Mouse (Mus musculus) heart, embryonic 15.5 days (tissue): Measurements from ENCODE around the gene Slc1a2. TPM values are rescaled to one million over a fixed set of nuclear protein-coding genes. Genes with fewer than 3 reads are reported as not detected.

Source experiments
- ATAC-seq: fragments of 200-750 bp; cut with Nextera tagmentation; replicated peaks from 2 replicates; pipeline ENCODE4 v1.8.0; 2017; ENCODE audit warnings: low read depth, moderate TSS enrichment; ENCODE audit not compliant: insufficient number of reproducible peaks, insufficient read depth, low FRiP score
- H3K27ac ChIP-seq: fragments of 300-500 bp; sonication (generic); 2 replicates; pipeline ENCODE4 v1.5.1; 2015; ENCODE audit warnings: mild to moderate bottlenecking, inconsistent platforms
- H3K27me3 ChIP-seq: fragments of 300-500 bp; sonication (generic); 2 replicates; pipeline ENCODE4 v1.6.1; 2015; ENCODE audit warnings: inconsistent platforms
- H3K36me3 ChIP-seq: fragments of 300-500 bp; sonication (generic); 2 replicates; pipeline ENCODE4 v1.6.1; 2015; ENCODE audit warnings: mild to moderate bottlenecking, inconsistent platforms
- H3K4me1 ChIP-seq: fragments of 300-500 bp; sonication (generic); replicated peaks from 2 replicates; pipeline ENCODE4 v1.6.1; 2015; ENCODE audit warnings: inconsistent platforms
- H3K4me2 ChIP-seq: fragments of 300-500 bp; sonication (generic); 2 replicates; pipeline ENCODE4 v1.6.1; 2015; ENCODE audit warnings: inconsistent platforms, mild to moderate bottlenecking, moderate library complexity
- H3K4me3 ChIP-seq: fragments of 300-500 bp; sonication (generic); 2 replicates; pipeline ENCODE4 v1.5.1; 2015; ENCODE audit warnings: mild to moderate bottlenecking, inconsistent platforms
- H3K9ac ChIP-seq: fragments of 300-500 bp; sonication (generic); 2 replicates; pipeline ENCODE4 v1.6.1; 2015; ENCODE audit warnings: mild to moderate bottlenecking, inconsistent platforms
- H3K9me3 ChIP-seq: fragments of 300-500 bp; sonication (generic); replicated peaks from 2 replicates; pipeline ENCODE4 v1.6.1; 2016; ENCODE audit warnings: inconsistent platforms
- WGBS: fragments of 180-500 bp; shearing (Covaris S2); methylation state at CpG from one replicate; pipeline ENCODE4 v1.1.7; 2015; ENCODE audit warnings: mixed read lengths; 5-methylcytosine and 5-hydroxymethylcytosine counted together
- polyA plus RNA-seq: library from polyadenylated mRNA; unstranded; fragments of >200 nt; fragmentation: Nextera tagmentation; extraction: Ambion mirVana; gene quantifications from 2 replicates; pipeline ENCODE4 v1.2.1, GENCODE M21; 2015

The Slc1a2 gene
- polyA plus RNA-seq, 1 experiment from 2014 or later = 0.31 TPM

GRCm38 (mm10) chr2:102804109-102804508 lies 145.7 kb downstream of the Slc1a2 start:
- ATAC-seq = no peak
- WGBS = 24% methylated on average over 2 of the region's 2 CpGs
- Histone ChIP-seq H3K36me3 (no peaks in the 10 kb centered on the region), H3K27me3 (no peaks in the 10 kb centered on the region), H3K9me3 (no peaks in the 10 kb centered on the region), H3K27ac (no peak overlapping the region), H3K9ac (no peak overlapping the region), H3K4me1 (no peaks in the 10 kb centered on the region), H3K4me3 (no peak overlapping the region), H3K4me2 (no peak overlapping the region)

- Histone ChIP-seq H3K4me1 (no peaks in the 10 kb centered on the region), H3K9ac (no peak overlapping the region), H3K4me2 (no peak overlapping the region), H3K9me3 (no peaks in the 10 kb centered on the region), H3K36me3 (no peaks in the 10 kb centered on the region), H3K27ac (no peak overlapping the region), H3K4me3 (no peak overlapping the region), H3K27me3 (no peaks in the 10 kb centered on the region)
- no peak for ATAC-seq
- 60% methylated on average over 6 of the region's 6 CpGs for whole genome bisulfite sequencing
Measured at GRCm38 (mm10) chr2:102805283-102805682, 146.8 kb downstream of the Slc1a2 start.

DNA sequence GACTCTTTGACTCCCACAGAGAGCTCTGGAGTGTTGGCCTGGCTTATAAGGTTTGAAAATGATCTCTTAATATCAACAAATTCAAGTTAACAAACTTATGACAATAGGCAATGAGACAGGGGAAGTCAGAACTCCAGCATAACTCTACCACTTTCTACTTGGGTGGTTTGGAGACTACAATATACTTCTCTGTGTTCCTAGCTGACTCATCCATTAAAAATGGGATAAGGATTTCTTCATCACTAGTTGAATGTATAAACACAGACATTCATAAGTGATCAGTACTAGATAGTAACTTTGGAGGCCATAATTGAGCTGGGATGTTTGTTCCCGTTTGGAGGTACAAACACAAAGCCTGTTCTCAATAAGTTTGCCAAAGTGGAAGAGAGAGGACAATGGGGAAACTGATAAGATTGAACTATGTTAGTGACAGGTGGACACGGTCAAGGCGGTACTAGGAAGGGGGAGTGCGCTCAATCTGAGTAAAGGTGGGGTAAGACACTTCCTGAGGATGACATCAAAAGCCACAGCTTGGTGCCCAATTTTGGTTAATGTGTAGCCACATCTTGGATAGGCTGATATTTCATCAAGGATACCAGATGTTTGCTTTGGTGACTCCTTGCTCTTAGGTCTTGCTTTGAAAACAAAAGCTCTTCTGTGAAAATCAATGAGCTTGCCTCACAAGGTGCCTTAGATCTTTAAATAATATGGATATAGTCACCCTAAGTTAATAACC lies 147.5 kb downstream of the Slc1a2 start:
- no peak for ATAC-seq
- Histone ChIP-seq H3K27me3 (no peaks in the 10 kb centered on the region), H3K9me3 (no peaks in the 10 kb centered on the region), H3K9ac (no peak overlapping the region), H3K4me3 (no peak overlapping the region), H3K4me2 (no peak overlapping the region), H3K27ac (no peak overlapping the region), H3K4me1 (no peaks in the 10 kb centered on the region), H3K36me3 (no peaks in the 10 kb centered on the region)
- WGBS = 78% methylated on average over 4 of the region's 4 CpGs

DNA sequence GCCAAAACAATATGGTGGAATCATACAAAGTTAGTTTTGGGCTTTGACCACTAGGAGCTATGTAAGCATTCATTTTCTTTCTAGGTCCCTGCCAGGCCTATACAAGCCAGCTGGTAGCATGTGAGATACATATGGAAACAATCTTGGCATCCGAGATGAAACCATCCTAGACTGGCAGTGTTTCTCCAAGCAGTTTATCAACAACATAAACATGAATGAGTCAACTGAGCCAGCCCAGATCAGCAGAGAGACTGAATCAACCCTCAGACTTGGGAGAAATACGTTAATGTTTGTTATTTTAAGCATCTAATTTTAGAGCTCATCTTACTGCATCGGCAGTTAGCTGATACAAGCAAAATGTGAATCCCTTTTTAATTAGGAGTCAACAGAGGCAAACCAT lies 149.2 kb downstream of the Slc1a2 start:
- ATAC-seq = no peak
- WGBS = 41% methylated on average over 3 of the region's 3 CpGs
- no peaks in the 10 kb centered on the region for H3K27me3 ChIP-seq
- H3K9ac ChIP-seq = no peak overlapping the region
- H3K4me1 ChIP-seq = no peaks in the 10 kb centered on the region
- no peak overlapping the region for H3K27ac ChIP-seq
- H3K4me3 ChIP-seq = no peak overlapping the region
- no peak overlapping the region for H3K4me2 ChIP-seq
- peaks cover under 1% of the 10 kb centered on the region; the same call in 1 of the 2 replicates for H3K36me3 ChIP-seq
- H3K9me3 ChIP-seq = no peaks in the 10 kb centered on the region

DNA sequence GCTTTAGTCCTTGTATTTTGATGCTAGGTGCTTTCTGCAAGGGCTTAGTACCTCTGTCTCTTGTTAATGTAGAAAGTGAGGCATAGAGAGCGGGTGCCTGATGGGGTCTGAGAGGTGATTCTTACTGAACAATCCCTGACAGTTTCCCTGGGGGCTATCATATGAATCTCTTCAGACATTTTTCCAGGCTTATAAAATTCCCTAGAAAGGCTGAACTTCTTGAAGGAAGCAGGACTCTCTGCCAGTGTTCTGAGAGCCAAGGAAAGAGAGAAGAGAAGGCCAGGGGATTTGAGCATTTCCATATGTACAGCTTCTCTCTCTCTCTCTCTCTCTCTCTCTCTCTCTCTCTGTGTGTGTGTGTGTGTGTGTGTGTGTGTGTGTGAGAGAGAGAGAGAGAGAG lies 151.0 kb downstream of the Slc1a2 start:
- Histone ChIP-seq H3K36me3 (peaks cover 6% of the 10 kb centered on the region; the same call in 1 of the 2 replicates), H3K4me1 (no peaks in the 10 kb centered on the region), H3K4me3 (no peak overlapping the region), H3K27me3 (no peaks in the 10 kb centered on the region), H3K9me3 (no peaks in the 10 kb centered on the region), H3K9ac (no peak overlapping the region), H3K27ac (no peak overlapping the region), H3K4me2 (no peak overlapping the region)
- ATAC-seq = no peak
- WGBS = 82% methylated on average over 1 of the region's 1 CpGs

GRCm38 (mm10) chr2:102812756-102813155 lies 154.3 kb downstream of the Slc1a2 start:
- ATAC-seq = no peak
- Histone ChIP-seq H3K9ac (no peak overlapping the region), H3K4me2 (no peak overlapping the region), H3K27me3 (no peaks in the 10 kb centered on the region), H3K4me1 (no peaks in the 10 kb centered on the region), H3K4me3 (no peak overlapping the region), H3K27ac (no peak overlapping the region), H3K36me3 (peaks cover 6% of the 10 kb centered on the region; the same call in 1 of the 2 replicates), H3K9me3 (no peaks in the 10 kb centered on the region)
- WGBS = 69% methylated on average over 4 of the region's 4 CpGs

GRCm38 (mm10) chr2:102815289-102815809 lies 156.9 kb downstream of the Slc1a2 start:
- Histone ChIP-seq H3K4me3 (no peak overlapping the region), H3K36me3 (peaks cover 6% of the 10 kb centered on the region; the same call in 1 of the 2 replicates), H3K27ac (no peak overlapping the region), H3K4me1 (no peaks in the 10 kb centered on the region), H3K27me3 (no peaks in the 10 kb centered on the region), H3K9me3 (no peaks in the 10 kb centered on the region), H3K4me2 (no peak overlapping the region), H3K9ac (no peak overlapping the region)
- 64% methylated on average over 6 of the region's 6 CpGs for WGBS
- no peak for ATAC-seq

GRCm38 (mm10) chr2:102820225-102820711 lies 161.8 kb downstream of the Slc1a2 start:
- ATAC-seq = no peak
- no peak overlapping the region for H3K4me3 ChIP-seq
- H3K27ac ChIP-seq = no peak overlapping the region
- H3K9me3 ChIP-seq = no peaks in the 10 kb centered on the region
- WGBS = 78% methylated on average over 5 of the region's 5 CpGs
- no peak overlapping the region for H3K9ac ChIP-seq
- no peak overlapping the region for H3K4me2 ChIP-seq
- H3K27me3 ChIP-seq = no peaks in the 10 kb centered on the region
- H3K36me3 ChIP-seq = no peaks in the 10 kb centered on the region; the same call in 1 of the 2 replicates
- H3K4me1 ChIP-seq = no peaks in the 10 kb centered on the region

GRCm38 (mm10) chr2:102820790-102821189 lies 162.3 kb downstream of the Slc1a2 start:
- Histone ChIP-seq H3K9ac (no peak overlapping the region), H3K36me3 (no peaks in the 10 kb centered on the region; the same call in 1 of the 2 replicates), H3K4me1 (no peaks in the 10 kb centered on the region), H3K4me3 (no peak overlapping the region), H3K9me3 (no peaks in the 10 kb centered on the region), H3K27ac (no peak overlapping the region), H3K27me3 (no peaks in the 10 kb centered on the region), H3K4me2 (no peak overlapping the region)
- WGBS = 88% methylated on average over 8 of the region's 8 CpGs
- no peak for ATAC-seq

DNA sequence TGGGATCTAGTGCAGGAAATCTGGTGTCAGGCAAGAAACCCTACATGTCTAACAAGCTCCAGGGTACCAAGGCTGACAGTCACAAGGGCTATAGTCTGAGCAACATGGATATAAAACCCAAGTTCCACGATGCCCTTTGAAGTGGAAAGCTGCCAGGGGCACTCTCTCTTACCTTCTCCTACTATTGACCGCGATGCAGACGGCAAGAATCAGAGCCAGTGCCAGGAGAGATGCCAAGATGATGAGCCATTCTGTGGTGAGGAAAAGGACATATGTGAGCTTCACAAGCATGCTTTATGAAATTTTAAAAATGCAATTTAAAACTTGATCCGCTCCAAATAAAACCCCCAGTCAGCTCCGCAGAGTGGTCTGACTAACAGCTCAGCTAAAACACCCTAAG lies 163.6 kb downstream of the Slc1a2 start:
- WGBS = 88% methylated on average over 6 of the region's 6 CpGs
- no peak overlapping the region for H3K9ac ChIP-seq

GRCm38 (mm10) chr2:102825961-102826633 lies 167.6 kb downstream of the Slc1a2 start:
- ATAC-seq = no peak
- 90% methylated on average over 9 of the region's 9 CpGs for WGBS

More for the DNA sequence above, 163.6 kb downstream of the Slc1a2 start:
- no peak overlapping the region for H3K4me3 ChIP-seq
- peaks cover 3% of the 10 kb centered on the region; the same call in 1 of the 2 replicates for H3K36me3 ChIP-seq
- ATAC-seq = no peak
- no peaks in the 10 kb centered on the region for H3K9me3 ChIP-seq
- H3K27ac ChIP-seq = no peak overlapping the region
- no peaks in the 10 kb centered on the region for H3K4me1 ChIP-seq
- H3K27me3 ChIP-seq = no peaks in the 10 kb centered on the region
- H3K4me2 ChIP-seq = no peak overlapping the region

More at GRCm38 (mm10) chr2:102825961-102826633, 167.6 kb downstream of the Slc1a2 start:
- no peak overlapping the region for H3K4me2 ChIP-seq
- peaks cover 3% of the 10 kb centered on the region; the same call in 1 of the 2 replicates for H3K36me3 ChIP-seq
- no peak overlapping the region for H3K9ac ChIP-seq
- no peak overlapping the region for H3K4me3 ChIP-seq
- H3K27ac ChIP-seq = no peak overlapping the region
- H3K4me1 ChIP-seq = no peaks in the 10 kb centered on the region
- no peaks in the 10 kb centered on the region for H3K27me3 ChIP-seq
- H3K9me3 ChIP-seq = no peaks in the 10 kb centered on the region
